Mouse (Mus musculus) fibroblast of lung, adult 2 months (primary cell): ENCODE measurements at regions not wholly inside any gene's neighbourhood (a gene's known extent, or its start where the extent isn't known, plus 50 kb on each side); places are given as distances from the start of the nearest gene placed in this dataset.

Source experiments
- DNase-seq: peaks from one replicate; pipeline ENCODE4 v3.0.0-alpha.2; 2011; ENCODE audit warnings: low read depth

DNA sequence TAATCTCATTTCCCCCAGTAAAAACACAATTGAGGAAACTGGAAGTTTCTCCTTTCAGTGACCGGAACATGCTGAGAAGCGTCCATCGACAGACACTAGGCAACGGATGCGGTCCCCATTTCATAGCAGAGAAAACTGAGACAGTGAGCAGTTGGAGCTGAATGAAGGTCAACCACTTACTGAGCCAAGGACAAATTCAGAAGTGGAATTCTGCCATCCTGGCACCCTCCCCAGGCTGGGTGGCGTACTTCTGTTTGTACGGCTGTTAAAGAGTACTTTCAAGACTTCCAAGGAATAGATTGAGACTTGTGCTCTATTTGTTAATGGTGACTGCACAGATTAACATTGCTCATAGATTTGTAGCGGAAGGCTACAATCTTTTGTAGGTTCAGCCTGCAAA, 54.2 kb upstream of the Bhlhe40 start:
- peak; percentile 10 for DNase-seq

DNA sequence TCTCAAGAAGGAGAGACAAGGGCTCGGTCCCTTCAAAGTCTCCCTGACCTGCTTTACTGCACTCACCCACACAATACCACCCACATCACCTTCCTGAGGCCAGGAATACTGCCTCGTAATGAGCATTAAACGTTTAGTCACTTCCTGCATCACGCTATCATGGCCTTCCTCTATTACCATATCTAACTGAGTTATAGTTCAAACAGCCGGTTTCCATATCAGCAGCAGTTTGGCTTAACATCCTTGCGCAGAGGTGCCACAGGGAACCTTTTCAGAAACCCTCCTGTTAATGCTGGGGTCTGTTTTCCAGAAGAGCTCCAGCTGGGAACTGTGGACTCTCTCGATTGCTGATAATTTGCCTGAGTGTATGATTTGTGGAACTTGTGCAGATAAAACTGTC, 52.1 kb upstream of the Bhlhe40 start:
- DNase-seq, result no peak
